Mouse (Mus musculus): ENCODE data around the gene Fam169a. TPM values are rescaled to one million over a fixed set of nuclear protein-coding genes. Genes with fewer than 3 reads are reported as not detected.

Gene Fam169a
- polyA plus RNA-seq (2021; fragmentation: Nextera tagmentation), result 10.2 and 12.4 TPM in 2 replicates
- long read RNA-seq, experiment 1, full-length matches to known transcripts, result 13 of 41 reads
- long read RNA-seq, experiment 1, partial matches to known transcripts, result 8 of 41 reads
- long read RNA-seq, experiment 1, other reads (novel, unspliced or antisense), result 20 of 41 reads
- long read RNA-seq, experiment 2, full-length matches to known transcripts, result 91 of 171 reads
- long read RNA-seq, experiment 2, partial matches to known transcripts, result 31 of 171 reads
- long read RNA-seq, experiment 2, other reads (novel, unspliced or antisense), result 49 of 171 reads

GRCm38 (mm10) chr13:97066649-97067550 is at the start of gene Fam169a:
Gene Fam169a, plus strand, starts transcription at chr13:97067286.

GRCm38 (mm10) chr13:97034262-97034661 is 32.8 kb upstream of the Fam169a start, which contains the start of gene 1700029F12Rik:
Gene 1700029F12Rik, minus strand, starts transcription at chr13:97034362.

GRCm38 (mm10) chr13:97099187-97099852 is 32.2 kb downstream of the Fam169a start, which contains the start of gene Gm6169:
Gene Gm6169, minus strand, starts transcription at chr13:97099237.

GRCm38 (mm10) chr13:97137466-97138400 is 70.6 kb downstream of the Fam169a start, which contains the start of the genes Gfm2 and Nsa2:
Gene Gfm2, plus strand, starts transcription at chr13:97137937.
Gene Nsa2, minus strand, starts transcription at chr13:97137937.

Other genes starting within 250 kb of the Fam169a start
- gene Gcnt4, start 142.6 kb upstream of the Fam169a start, polyA plus RNA-seq (2021; fragmentation: Nextera tagmentation), result 1.2 and 1.4 TPM in 2 replicates
- gene 1700029F12Rik, start 32.9 kb upstream of the Fam169a start, polyA plus RNA-seq (2021; fragmentation: Nextera tagmentation), result not detected in 2 replicates
- not detected in 2 replicates for gene Gm6169, start 32.0 kb downstream of the Fam169a start, polyA plus RNA-seq (2021; fragmentation: Nextera tagmentation)
- gene Gfm2, start 70.7 kb downstream of the Fam169a start, polyA plus RNA-seq (2021; fragmentation: Nextera tagmentation), result 8.7 and 10.1 TPM in 2 replicates
- 33.9 and 36.0 TPM in 2 replicates for gene Nsa2, start 70.7 kb downstream of the Fam169a start, polyA plus RNA-seq (2021; fragmentation: Nextera tagmentation)
- gene Hexb, start 131.1 kb downstream of the Fam169a start, polyA plus RNA-seq (2021; fragmentation: Nextera tagmentation), result 318 and 348 TPM in 2 replicates
- 72.0 and 102 TPM in 2 replicates for gene Enc1, start 173.8 kb downstream of the Fam169a start, polyA plus RNA-seq (2021; fragmentation: Nextera tagmentation)

Measured in layer of hippocampus, adult 6 months (tissue).